Mouse (Mus musculus): Measurements from ENCODE around the gene Harbi1. TPM values are rescaled to one million over a fixed set of nuclear protein-coding genes. Genes with fewer than 3 reads are reported as not detected.

Gene Harbi1
- polyA plus RNA-seq, 1 experiment: 6.1 TPM

- Histone ChIP-seq H3K36me3 (ENCODE audit: control insufficient read depth, insufficient read depth, low read length) (no peaks in the 10 kb centered on the region), H3K4me3 (ENCODE audit: insufficient read depth, low read depth, low read length) (no peak overlapping the region), H3K27me3 (replicated peaks; ENCODE audit: control insufficient read depth, insufficient read depth, low read length) (no peaks in the 10 kb centered on the region), H3K4me1 (ENCODE audit: control insufficient read depth, insufficient read depth, low read length) (no peaks in the 10 kb centered on the region; the same call in 1 of the 2 replicates), H3K27ac (ENCODE audit: insufficient read depth, low read depth, low read length) (no peak overlapping the region)
- 90% methylated on average over 3 of the region's 3 CpGs for WGBS
- no peak for TF ChIP-seq CTCF (conservative IDR thresholded peaks at IDR 0.05; ENCODE audit: insufficient read depth, insufficient read length, low read depth, low read length)
- TF ChIP-seq POLR2A (IDR thresholded peaks at IDR 0.05; ENCODE audit: low read depth, low read length): no peak
- no peak for DNase-seq
These were observed 16.4 kb downstream of the Harbi1 start for GRCm38 (mm10) chr2:91727011-91727410.

DNA sequence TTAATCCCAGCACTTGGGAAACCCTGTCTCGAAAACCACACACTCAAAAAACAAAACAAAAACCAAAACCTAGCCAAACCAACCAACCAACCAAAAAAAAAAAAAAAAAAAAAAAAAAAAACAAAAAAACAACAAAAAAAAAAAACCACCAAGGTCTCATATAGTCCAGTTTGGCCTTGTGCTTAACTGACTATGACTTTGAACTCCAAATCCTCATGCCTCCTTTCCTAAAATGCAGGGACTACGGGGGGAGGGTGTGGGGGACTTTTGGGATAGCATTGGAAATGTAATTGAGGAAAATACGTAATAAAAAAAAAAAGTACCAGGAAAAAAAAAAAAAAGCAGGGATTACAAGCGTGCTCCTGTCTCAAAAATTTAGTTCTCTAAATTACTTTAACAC lies 18.9 kb downstream of the Harbi1 start:
- Histone ChIP-seq H3K4me3 (ENCODE audit: insufficient read depth, low read depth, low read length) (no peak overlapping the region), H3K27me3 (replicated peaks; ENCODE audit: control insufficient read depth, insufficient read depth, low read length) (no peaks in the 10 kb centered on the region), H3K4me1 (ENCODE audit: control insufficient read depth, insufficient read depth, low read length) (no peaks in the 10 kb centered on the region; the same call in 1 of the 2 replicates), H3K27ac (ENCODE audit: insufficient read depth, low read depth, low read length) (no peak overlapping the region), H3K36me3 (ENCODE audit: control insufficient read depth, insufficient read depth, low read length) (no peaks in the 10 kb centered on the region)
- TF ChIP-seq CTCF (conservative IDR thresholded peaks at IDR 0.05; ENCODE audit: insufficient read depth, insufficient read length, low read depth, low read length): no peak
- no peak for TF ChIP-seq POLR2A (IDR thresholded peaks at IDR 0.05; ENCODE audit: low read depth, low read length)
- no peak for DNase-seq
- 13% methylated on average over 4 of the region's 4 CpGs for WGBS

- under 1% methylated on average over 68 of the region's 68 CpGs for WGBS
- DNase-seq: peak; percentile 95
- TF ChIP-seq CTCF (conservative IDR thresholded peaks at IDR 0.05; ENCODE audit: insufficient read depth, insufficient read length, low read depth, low read length) (no peak), POLR2A (IDR thresholded peaks at IDR 0.05; ENCODE audit: low read depth, low read length) (no peak)
- peak within 1 kb of the TSS; percentile 84 for H3K27ac ChIP-seq (ENCODE audit: insufficient read depth, low read depth, low read length)
- peak within 1 kb of the TSS; percentile 99 for H3K4me3 ChIP-seq (ENCODE audit: insufficient read depth, low read depth, low read length)
- H3K27me3 ChIP-seq (replicated peaks; ENCODE audit: control insufficient read depth, insufficient read depth, low read length): no peaks in the 10 kb centered on the region
- H3K4me1 ChIP-seq (ENCODE audit: control insufficient read depth, insufficient read depth, low read length): no peaks in the 10 kb centered on the region; the same call in 1 of the 2 replicates
- H3K36me3 ChIP-seq (ENCODE audit: control insufficient read depth, insufficient read depth, low read length): no peaks in the 10 kb centered on the region
These were observed 19.5 kb downstream of the Harbi1 start, which contains the start of gene Ambra1 for GRCm38 (mm10) chr2:91729971-91730821. Ambra1 (plus strand) TSS chr2:91730134.

DNA sequence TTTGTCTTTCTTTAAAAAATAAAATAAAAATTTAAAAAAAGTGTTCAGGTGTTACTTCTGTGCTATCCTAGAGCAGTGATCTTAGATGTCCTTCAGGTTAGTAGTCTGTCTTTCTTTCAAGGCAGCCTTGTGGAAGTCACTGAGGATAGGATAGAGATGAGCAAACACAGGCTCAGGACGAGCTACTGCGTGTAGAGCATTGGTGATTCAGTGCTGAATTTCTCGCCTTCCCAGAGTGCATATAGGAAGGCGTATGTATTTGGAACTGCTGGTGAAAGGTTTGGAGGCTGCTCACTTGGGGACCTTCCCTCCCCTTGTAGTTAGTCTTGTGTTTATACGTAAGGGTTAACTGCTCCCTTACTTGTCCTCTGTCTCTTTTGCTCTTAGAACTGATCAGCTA lies 24.6 kb downstream of the Harbi1 start:
- H3K36me3 ChIP-seq (ENCODE audit: control insufficient read depth, insufficient read depth, low read length): no peaks in the 10 kb centered on the region
- no peak overlapping the region for H3K4me3 ChIP-seq (ENCODE audit: insufficient read depth, low read depth, low read length)
- H3K27ac ChIP-seq (ENCODE audit: insufficient read depth, low read depth, low read length): no peak overlapping the region
- WGBS: 91% methylated on average over 5 of the region's 5 CpGs
- H3K4me1 ChIP-seq (ENCODE audit: control insufficient read depth, insufficient read depth, low read length): no peaks in the 10 kb centered on the region; the same call in 1 of the 2 replicates
- no peak for DNase-seq
- TF ChIP-seq POLR2A (IDR thresholded peaks at IDR 0.05; ENCODE audit: low read depth, low read length) (no peak), CTCF (conservative IDR thresholded peaks at IDR 0.05; ENCODE audit: insufficient read depth, insufficient read length, low read depth, low read length) (no peak)
- H3K27me3 ChIP-seq (replicated peaks; ENCODE audit: control insufficient read depth, insufficient read depth, low read length): no peaks in the 10 kb centered on the region

- H3K4me1 ChIP-seq (ENCODE audit: control insufficient read depth, insufficient read depth, low read length): no peaks in the 10 kb centered on the region; the same call in 1 of the 2 replicates
- H3K27me3 ChIP-seq (replicated peaks; ENCODE audit: control insufficient read depth, insufficient read depth, low read length): no peaks in the 10 kb centered on the region
- H3K4me3 ChIP-seq (ENCODE audit: insufficient read depth, low read depth, low read length): no peak overlapping the region
- H3K36me3 ChIP-seq (ENCODE audit: control insufficient read depth, insufficient read depth, low read length): no peaks in the 10 kb centered on the region
- DNase-seq: no peak
- WGBS: 94% methylated on average over 1 of the region's 1 CpGs
- no peak for TF ChIP-seq CTCF (conservative IDR thresholded peaks at IDR 0.05; ENCODE audit: insufficient read depth, insufficient read length, low read depth, low read length)
- TF ChIP-seq POLR2A (IDR thresholded peaks at IDR 0.05; ENCODE audit: low read depth, low read length): no peak
- no peak overlapping the region for H3K27ac ChIP-seq (ENCODE audit: insufficient read depth, low read depth, low read length)
These were observed 28.9 kb downstream of the Harbi1 start for GRCm38 (mm10) chr2:91739586-91739985.

- 91% methylated on average over 5 of the region's 5 CpGs for WGBS
- Histone ChIP-seq H3K4me3 (ENCODE audit: insufficient read depth, low read depth, low read length) (no peak overlapping the region), H3K36me3 (ENCODE audit: control insufficient read depth, insufficient read depth, low read length) (no peaks in the 10 kb centered on the region; the same call in 1 of the 2 replicates), H3K27ac (ENCODE audit: insufficient read depth, low read depth, low read length) (no peak overlapping the region), H3K27me3 (replicated peaks; ENCODE audit: control insufficient read depth, insufficient read depth, low read length) (no peaks in the 10 kb centered on the region), H3K4me1 (ENCODE audit: control insufficient read depth, insufficient read depth, low read length) (peaks cover 5% of the 10 kb centered on the region)
- no peak for DNase-seq
- no peak for TF ChIP-seq POLR2A (IDR thresholded peaks at IDR 0.05; ENCODE audit: low read depth, low read length)
- no peak for TF ChIP-seq CTCF (conservative IDR thresholded peaks at IDR 0.05; ENCODE audit: insufficient read depth, insufficient read length, low read depth, low read length)
These were observed 34.0 kb downstream of the Harbi1 start for GRCm38 (mm10) chr2:91744686-91745085.

DNA sequence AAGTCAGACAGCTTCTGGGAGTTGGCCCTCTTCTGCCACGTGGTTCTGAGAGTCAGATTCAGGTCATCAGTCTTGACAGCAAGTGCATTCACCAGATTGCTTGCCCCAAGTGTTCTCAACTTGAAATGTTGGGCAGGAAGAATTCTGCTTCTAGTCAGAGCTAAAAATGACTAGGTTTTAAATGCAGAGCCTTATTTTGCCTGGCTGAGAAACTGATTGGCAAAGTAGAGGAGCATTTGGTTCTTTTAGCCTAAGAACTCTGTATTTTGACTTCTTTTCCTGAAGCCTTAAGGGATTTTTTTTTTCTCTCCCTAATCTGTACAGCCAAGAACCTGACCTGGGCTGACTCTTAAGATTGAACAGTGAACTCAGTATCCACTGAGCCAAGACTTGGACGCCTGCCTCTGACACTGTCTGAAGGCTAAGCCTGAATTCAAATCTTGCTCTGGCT lies 39.2 kb downstream of the Harbi1 start:
- no peak overlapping the region for H3K27ac ChIP-seq (ENCODE audit: insufficient read depth, low read depth, low read length)

More for the DNA sequence above, 39.2 kb downstream of the Harbi1 start:
- 21% methylated on average over 2 of the region's 2 CpGs for WGBS
- Histone ChIP-seq H3K36me3 (ENCODE audit: control insufficient read depth, insufficient read depth, low read length) (no peaks in the 10 kb centered on the region; the same call in 1 of the 2 replicates), H3K27me3 (replicated peaks; ENCODE audit: control insufficient read depth, insufficient read depth, low read length) (no peaks in the 10 kb centered on the region), H3K4me3 (ENCODE audit: insufficient read depth, low read depth, low read length) (no peak overlapping the region), H3K4me1 (ENCODE audit: control insufficient read depth, insufficient read depth, low read length) (peaks cover 19% of the 10 kb centered on the region)
- TF ChIP-seq CTCF (conservative IDR thresholded peaks at IDR 0.05; ENCODE audit: insufficient read depth, insufficient read length, low read depth, low read length): no peak
- DNase-seq: peak; percentile 85

Other genes with a start within 250 kb of the Harbi1 start
- gene Ckap5, start 184.1 kb upstream of the Harbi1 start, polyA plus RNA-seq (2012; rRNA removed): 4.9 and 5.9 TPM in 2 replicates
- gene F2, start 74.4 kb upstream of the Harbi1 start, polyA plus RNA-seq (2012; rRNA removed): 0.06 and 0.18 TPM in 2 replicates
- 8.4 and 10.0 TPM in 2 replicates for gene Zfp408, start 61.1 kb upstream of the Harbi1 start, polyA plus RNA-seq (2012; rRNA removed)
- 90.2 and 91.6 TPM in 2 replicates for gene Arhgap1, start 61.0 kb upstream of the Harbi1 start, polyA plus RNA-seq (2012; rRNA removed)
- gene Atg13, start 276 bp upstream of the Harbi1 start, polyA plus RNA-seq (2012; rRNA removed): 32.5 and 34.2 TPM in 2 replicates
- 34.5 and 35.3 TPM in 2 replicates for gene Ambra1, start 19.3 kb downstream of the Harbi1 start, polyA plus RNA-seq (2012; rRNA removed)
- gene Chrm4, start 216.4 kb downstream of the Harbi1 start, polyA plus RNA-seq (2012; rRNA removed): 0.11 TPM in 1 of 2 replicates, not detected in the other
- 76.0 and 80.1 TPM in 2 replicates for gene Mdk, start 221.4 kb downstream of the Harbi1 start, polyA plus RNA-seq (2012; rRNA removed)
- gene Gm9821, start 234.9 kb downstream of the Harbi1 start, polyA plus RNA-seq (2012; rRNA removed): not detected in 2 replicates

Data from kidney, adult 2 months (tissue).